29 mouse cellular contexts compared by ENCODE assay signal in the genomic region with DNA sequence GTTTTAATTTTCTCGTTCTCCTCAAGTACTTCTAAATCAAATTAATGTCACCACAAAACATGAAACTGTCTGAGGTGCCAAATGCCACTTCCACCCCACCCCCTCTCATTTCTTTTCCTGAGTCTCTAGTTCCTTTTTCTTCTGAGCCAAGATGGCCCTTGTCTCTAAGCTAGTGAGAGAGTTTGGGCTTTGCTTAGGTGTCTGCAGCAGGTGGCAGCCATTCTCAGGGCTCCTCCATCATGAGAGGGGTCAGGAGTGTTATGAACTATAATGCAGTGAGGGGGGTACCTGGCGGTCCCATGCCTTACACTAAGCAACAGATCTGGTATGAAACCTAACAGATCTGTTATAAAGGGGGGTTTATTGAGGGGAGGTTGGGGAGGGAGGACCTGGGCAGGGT. TPM values are rescaled to one million over a fixed set of nuclear protein-coding genes. Genes with fewer than 3 reads are reported as not detected.
A peak's percentile ranks its signal among the peaks of the same experiment; 100 is the strongest.
DNase-seq lines count a peak whose midpoint lies in the region; ATAC-seq and TF ChIP-seq lines count a peak whose summit lies in the region.
"Had no signal": no experiment of that assay in that cellular context is flagged by ENCODE, and none has a peak within 500 bp of the region (broad histone marks: within the 10 kb centered on the region; RNA-seq: fewer than 3 reads in every experiment).

No protein-coding gene starts in this region.

- H3K4me1 ChIP-seq in kidney, embryonic 15.5 days = peaks cover 9% of the 10 kb centered on the region
- peaks cover 6% of the 10 kb centered on the region for H3K4me1 ChIP-seq in intestine, embryonic 16.5 days (ENCODE audit: control insufficient read depth, insufficient read depth, low read length)
- H3K4me1 ChIP-seq in lung, adult 2 months (ENCODE audit: control insufficient read depth, insufficient read depth, low read length) = peaks cover 2% of the 10 kb centered on the region; the same call in 1 of the 2 replicates
- H3K4me1 ChIP-seq: neural tube, embryonic 12.5 days had no signal

- DNase-seq in kidney, postnatal 14 days = no peak
- DNase-seq in splenic B cell, adult 2 months (ENCODE audit: low read depth, low spot score) = peak; percentile 53
- DNase-seq in right cerebral cortex, postnatal 36 days (ENCODE audit: low spot score in 2 of 2) = no peak
- DNase-seq in lung, adult 2 months = no peak
- DNase-seq: adrenal gland, postnatal 25 days; cerebellum, adult 11-12 months; cerebellum, postnatal 36 days; gastrocnemius, postnatal 10 days; kidney, adult 8-10 months; lung, postnatal 10 days; right cerebral cortex, adult 18-20 months had no signal

- H3K9ac ChIP-seq in kidney, embryonic 15.5 days = no peak overlapping the region
- no peak overlapping the region for H3K9ac ChIP-seq in intestine, embryonic 16.5 days (ENCODE audit: low read depth, low read length)
- H3K9ac ChIP-seq: heart, embryonic 15.5 days; limb, embryonic 15.5 days; liver, embryonic 15.5 days; neural tube, embryonic 12.5 days had no signal

- TF ChIP-seq CTCF in lung, adult 2 months (IDR thresholded peaks at IDR 0.05; ENCODE audit: insufficient read depth, low read length) = no peak

- H3K9me3 ChIP-seq in kidney, embryonic 15.5 days (replicated peaks) = no peaks in the 10 kb centered on the region
- no peaks in the 10 kb centered on the region for H3K9me3 ChIP-seq in intestine, embryonic 16.5 days (ENCODE audit: control insufficient read depth, low read length)
- H3K9me3 ChIP-seq: heart, embryonic 15.5 days; limb, embryonic 15.5 days; liver, embryonic 15.5 days; midbrain, embryonic 10.5 days; neural tube, embryonic 12.5 days had no signal

- 37% methylated on average over 2 of the region's 2 CpGs for WGBS in kidney, embryonic 15.5 days
- WGBS in intestine, embryonic 16.5 days = 40% methylated on average over 2 of the region's 2 CpGs
- WGBS in lung, adult 2 months = 46% methylated on average over 2 of the region's 2 CpGs

- no peak for TF ChIP-seq POLR2A in lung, adult 2 months (IDR thresholded peaks at IDR 0.05; ENCODE audit: borderline replicate concordance, extremely low read depth, low read depth, low read length)

- H3K4me3 ChIP-seq in kidney, embryonic 15.5 days (replicated peaks) = no peak overlapping the region
- H3K4me3 ChIP-seq in intestine, embryonic 16.5 days (ENCODE audit: low read length) = no peak overlapping the region
- no peak overlapping the region for H3K4me3 ChIP-seq in lung, adult 2 months (replicated peaks; ENCODE audit: extremely low read depth, low read depth, low read length)
- H3K4me3 ChIP-seq: heart, embryonic 15.5 days; limb, embryonic 15.5 days; liver, embryonic 15.5 days; midbrain, embryonic 10.5 days; neural tube, embryonic 12.5 days had no signal

- 0 out of 2 replicates have a peak overlapping the region, but pooled peaks have one; percentile 9 for H3K4me2 ChIP-seq in kidney, embryonic 15.5 days
- no peak overlapping the region for H3K4me2 ChIP-seq in intestine, embryonic 16.5 days (ENCODE audit: low read depth, low read length)
- H3K4me2 ChIP-seq: limb, embryonic 15.5 days; liver, embryonic 15.5 days; neural tube, embryonic 12.5 days had no signal

- no peak overlapping the region for H3K27ac ChIP-seq in kidney, embryonic 15.5 days
- no peak overlapping the region for H3K27ac ChIP-seq in intestine, embryonic 16.5 days (ENCODE audit: low read length)
- H3K27ac ChIP-seq: heart, embryonic 15.5 days; limb, embryonic 15.5 days; liver, embryonic 15.5 days; midbrain, embryonic 10.5 days; neural tube, embryonic 12.5 days had no signal

- ATAC-seq in kidney, embryonic 15.5 days (replicated peaks; ENCODE audit: low FRiP score) = no peak
- ATAC-seq in granulocyte monocyte progenitor cell, adult 5-6 weeks (replicated peaks; ENCODE audit: poor library complexity, severe bottlenecking) = peak; percentile 42
- no peak for ATAC-seq in intestine, embryonic 16.5 days
- ATAC-seq: inflammation-experienced regulatory T-cells, adult 6 months; Patski had no signal

- peaks cover 4% of the 10 kb centered on the region; the same call in 1 of the 2 replicates for H3K27me3 ChIP-seq in kidney, embryonic 15.5 days
- H3K27me3 ChIP-seq in splenic B cell, adult 2 months (ENCODE audit: control insufficient read depth, insufficient read depth, low read length, poor library complexity, severe bottlenecking) = no peaks in the 10 kb centered on the region
- no peaks in the 10 kb centered on the region for H3K27me3 ChIP-seq in intestine, embryonic 16.5 days (replicated peaks; ENCODE audit: control insufficient read depth, insufficient read depth, low read length)
- H3K27me3 ChIP-seq: heart, embryonic 15.5 days; limb, embryonic 15.5 days; liver, embryonic 15.5 days; neural tube, embryonic 12.5 days; Patski had no signal

- H3K36me3 ChIP-seq in kidney, embryonic 15.5 days = peaks cover 3% of the 10 kb centered on the region
- H3K36me3 ChIP-seq in splenic B cell, adult 2 months (ENCODE audit: control insufficient read depth, insufficient read depth, low read length, poor library complexity, severe bottlenecking) = no peaks in the 10 kb centered on the region
- no peaks in the 10 kb centered on the region for H3K36me3 ChIP-seq in intestine, embryonic 16.5 days (ENCODE audit: control insufficient read depth, insufficient read depth, low read length)
- H3K36me3 ChIP-seq: heart, embryonic 15.5 days; liver, embryonic 15.5 days; neural tube, embryonic 12.5 days had no signal

RNA-seq across cellular contexts. Expression of a gene that starts 2.4 kb away (rescaled TPM):
- 13.7 and 13.9 TPM in 2 replicates for polyA plus RNA-seq in kidney, embryonic 15.5 days (2015; fragmentation: Nextera tagmentation; extraction: Ambion mirVana)
- 10.7 and 32.3 TPM in 2 replicates for total RNA-seq in granulocyte monocyte progenitor cell, adult 5-6 weeks (2014; fragmentation: Nextera tagmentation)
- total RNA-seq in granulocyte monocyte progenitor cell, adult 5-6 weeks (2017) = 10.9 and 11.3 TPM in 2 replicates
- 13.9 and 16.5 TPM in 2 replicates for polyA plus RNA-seq in intestine, embryonic 16.5 days (2015; fragmentation: Nextera tagmentation; extraction: Ambion mirVana)
- polyA plus RNA-seq in lung, adult 2 months (2012; rRNA removed) = 23.7 and 24.7 TPM in 2 replicates

RNA-seq across cellular contexts. Expression of a gene that starts 27.2 kb away (rescaled TPM):
- 0.18 and 0.45 TPM in 2 replicates for polyA plus RNA-seq in kidney, embryonic 15.5 days (2015; fragmentation: Nextera tagmentation; extraction: Ambion mirVana)
- total RNA-seq in granulocyte monocyte progenitor cell, adult 5-6 weeks (2014; fragmentation: Nextera tagmentation) = 3.4 TPM in 1 of 2 replicates, not detected in the other
- not detected in 2 replicates for total RNA-seq in granulocyte monocyte progenitor cell, adult 5-6 weeks (2017)
- polyA plus RNA-seq in intestine, embryonic 16.5 days (2015; fragmentation: Nextera tagmentation; extraction: Ambion mirVana) = 14.7 and 19.1 TPM in 2 replicates
- 1.2 and 1.9 TPM in 2 replicates for polyA plus RNA-seq in lung, adult 2 months (2012; rRNA removed)
- total RNA-seq: adrenal gland, postnatal 25 days; gastrocnemius, postnatal 10 days; left cerebral cortex, adult 18-20 months; left cerebral cortex, postnatal 36 days; monocyte, adult 5-6 weeks had no signal
- polyA plus RNA-seq: hindbrain, embryonic 11.5 days; limb, embryonic 15.5 days; neural tube, embryonic 12.5 days had no signal

RNA-seq across cellular contexts. Expression of a gene that starts 35.6 kb away (rescaled TPM):
- polyA plus RNA-seq in kidney, embryonic 15.5 days (2015; fragmentation: Nextera tagmentation; extraction: Ambion mirVana) = 0.09 TPM in 1 of 2 replicates, not detected in the other
- not detected in 2 replicates for total RNA-seq in granulocyte monocyte progenitor cell, adult 5-6 weeks (2014; fragmentation: Nextera tagmentation)
- total RNA-seq in granulocyte monocyte progenitor cell, adult 5-6 weeks (2017) = not detected in 2 replicates
- not detected in 2 replicates for polyA plus RNA-seq in intestine, embryonic 16.5 days (2015; fragmentation: Nextera tagmentation; extraction: Ambion mirVana)
- 2.0 TPM in 1 of 2 replicates, not detected in the other for polyA plus RNA-seq in lung, adult 2 months (2012; rRNA removed)
- total RNA-seq: adrenal gland, postnatal 25 days; gastrocnemius, postnatal 10 days; heart, adult 8-10 months; left cerebral cortex, adult 18-20 months; left cerebral cortex, postnatal 36 days had no signal
- polyA plus RNA-seq: forebrain, embryonic 11.5 days; heart, embryonic 15.5 days; hindbrain, embryonic 11.5 days; inflammation-experienced regulatory T-cells, adult 6 months; liver, embryonic 15.5 days; midbrain, embryonic 10.5 days; neural tube, embryonic 12.5 days; small intestine, adult 2 months had no signal

RNA-seq across cellular contexts. Expression of a gene that starts 41.9 kb away (rescaled TPM):
- not detected in 2 replicates for polyA plus RNA-seq in kidney, embryonic 15.5 days (2015; fragmentation: Nextera tagmentation; extraction: Ambion mirVana)
- total RNA-seq in granulocyte monocyte progenitor cell, adult 5-6 weeks (2014; fragmentation: Nextera tagmentation) = not detected in 2 replicates
- not detected in 2 replicates for total RNA-seq in granulocyte monocyte progenitor cell, adult 5-6 weeks (2017)
- polyA plus RNA-seq in intestine, embryonic 16.5 days (2015; fragmentation: Nextera tagmentation; extraction: Ambion mirVana) = 3.5 and 6.5 TPM in 2 replicates
- polyA plus RNA-seq in lung, adult 2 months (2012; rRNA removed) = 0.06 and 0.33 TPM in 2 replicates
- total RNA-seq: adrenal gland, postnatal 25 days; gastrocnemius, postnatal 10 days; heart, adult 8-10 months; left cerebral cortex, adult 18-20 months; left cerebral cortex, postnatal 36 days; monocyte, adult 5-6 weeks had no signal
- polyA plus RNA-seq: forebrain, embryonic 11.5 days; heart, embryonic 15.5 days; hindbrain, embryonic 11.5 days; limb, embryonic 15.5 days; liver, embryonic 15.5 days; midbrain, embryonic 10.5 days; neural tube, embryonic 12.5 days; Patski; stomach, embryonic 14.5 days had no signal
